8 mouse cellular contexts compared by ENCODE assay signal in the genomic region with DNA sequence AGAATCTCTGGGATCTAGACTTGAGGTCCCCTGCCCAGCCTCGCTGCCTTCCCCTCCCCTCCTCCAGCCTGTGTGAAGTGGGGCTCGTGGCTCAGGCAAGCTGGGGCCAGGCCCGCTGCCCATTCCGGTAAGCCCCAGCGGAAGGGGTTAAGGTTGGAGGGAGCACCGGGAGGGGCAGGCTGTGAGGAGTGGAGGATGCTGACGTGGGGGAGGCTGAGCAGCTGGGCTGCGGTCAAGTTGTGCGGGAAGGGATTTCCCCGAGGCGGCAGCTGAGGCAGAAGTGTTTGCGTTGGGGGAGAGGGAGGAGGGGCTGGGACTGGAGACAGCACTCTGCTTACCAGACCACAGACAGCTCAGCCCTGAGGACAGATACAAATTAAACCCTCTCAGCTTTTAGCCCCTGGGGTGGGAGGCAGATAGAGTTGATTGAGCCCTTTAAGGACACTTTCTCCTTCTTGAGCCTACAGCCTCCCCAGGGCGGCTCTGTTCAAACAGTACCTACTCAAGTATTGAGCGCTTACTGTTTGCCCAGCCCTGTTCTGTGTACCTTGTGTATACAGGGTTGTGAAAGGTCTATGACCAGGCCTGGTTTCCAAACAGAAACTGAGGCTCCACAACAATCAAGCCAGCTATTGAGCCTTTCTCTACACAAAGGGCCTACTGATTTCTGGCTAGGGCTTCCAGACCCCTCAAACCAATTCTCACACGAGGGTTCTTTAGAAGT. TPM values are rescaled to one million over a fixed set of nuclear protein-coding genes. Genes with fewer than 3 reads are reported as not detected.
A peak's percentile ranks its signal among the peaks of the same experiment; 100 is the strongest.
DNase-seq lines count a peak whose midpoint lies in the region; ATAC-seq and TF ChIP-seq lines count a peak whose summit lies in the region.

No protein-coding gene starts in this region.

- peaks cover 77% of the 10 kb centered on the region for H3K27me3 ChIP-seq in forebrain, embryonic 13.5 days
- no peaks in the 10 kb centered on the region for H3K27me3 ChIP-seq in liver, adult 2 months (ENCODE audit: control insufficient read depth, insufficient read depth, low read length)
- H3K27me3 ChIP-seq in midbrain, embryonic 16.5 days (ENCODE audit: control insufficient read depth, insufficient read depth, low read depth, low read length), result peaks cover 16% of the 10 kb centered on the region
- H3K27me3 ChIP-seq in stomach, embryonic 15.5 days (replicated peaks), result no peaks in the 10 kb centered on the region

- peaks cover 29% of the 10 kb centered on the region for H3K4me1 ChIP-seq in forebrain, embryonic 13.5 days
- H3K4me1 ChIP-seq in liver, adult 2 months (ENCODE audit: control insufficient read depth, insufficient read depth, low read length), result peaks cover 27% of the 10 kb centered on the region
- H3K4me1 ChIP-seq in midbrain, embryonic 16.5 days (ENCODE audit: control insufficient read depth, insufficient read depth, low read length), result peaks cover 20% of the 10 kb centered on the region
- H3K4me1 ChIP-seq in stomach, embryonic 15.5 days, result peaks cover 44% of the 10 kb centered on the region

- H3K27ac ChIP-seq in forebrain, embryonic 13.5 days, result no peak overlapping the region
- H3K27ac ChIP-seq in liver, adult 2 months (replicated peaks; ENCODE audit: insufficient read depth, low read depth, low read length), result peak overlapping the region; percentile 78
- no peak overlapping the region for H3K27ac ChIP-seq in midbrain, embryonic 16.5 days (ENCODE audit: low read length)
- H3K27ac ChIP-seq in stomach, embryonic 15.5 days, result peak overlapping the region; percentile 90

- H3K79me2 ChIP-seq in liver, adult 2 months (ENCODE audit: control insufficient read depth, insufficient read depth, low read length), result peaks cover 9% of the 10 kb centered on the region; the same call in 1 of the 2 replicates

- peak overlapping the region; percentile 40 for H3K9ac ChIP-seq in forebrain, embryonic 13.5 days
- H3K9ac ChIP-seq in liver, adult 2 months (ENCODE audit: low read depth, low read length), result peak overlapping the region; percentile 78
- no peak overlapping the region for H3K9ac ChIP-seq in midbrain, embryonic 16.5 days (ENCODE audit: low read depth, low read length)
- H3K9ac ChIP-seq in stomach, embryonic 15.5 days, result no peak overlapping the region; the same call in 1 of the 2 replicates

- H3K4me3 ChIP-seq in forebrain, embryonic 13.5 days, result no peak overlapping the region
- H3K4me3 ChIP-seq in liver, adult 2 months (ENCODE audit: insufficient read depth, low read depth, low read length), result peak overlapping the region; percentile 66
- H3K4me3 ChIP-seq in midbrain, embryonic 16.5 days (ENCODE audit: low read depth, low read length), result no peak overlapping the region; the same call in 1 of the 2 replicates
- peak overlapping the region; percentile 43 for H3K4me3 ChIP-seq in stomach, embryonic 15.5 days (replicated peaks)

- H3K9me3 ChIP-seq in forebrain, embryonic 13.5 days (replicated peaks), result 0 out of 2 replicates have a peak, but pooled peaks cover 4% of the 10 kb centered on the region
- no peaks in the 10 kb centered on the region for H3K9me3 ChIP-seq in midbrain, embryonic 16.5 days (replicated peaks; ENCODE audit: control insufficient read depth, low read length, poor library complexity, severe bottlenecking)
- H3K9me3 ChIP-seq in stomach, embryonic 15.5 days, result no peaks in the 10 kb centered on the region

- peak; percentile 95 for DNase-seq in 416B (ENCODE audit: low read depth)
- DNase-seq in NIH3T3 (ENCODE audit: low read depth), result peak; percentile 96
- peak; percentile 65 for DNase-seq in heart, postnatal 4 days
- DNase-seq in liver, adult 2 months (ENCODE audit: extremely low read depth, low read depth, low spot score), result peak; percentile 95
- DNase-seq in cerebellum, adult 18-20 months, result no peak

- peak overlapping the region; percentile 42 for H3K4me2 ChIP-seq in forebrain, embryonic 13.5 days
- H3K4me2 ChIP-seq in midbrain, embryonic 16.5 days (ENCODE audit: low read length), result peak overlapping the region; percentile 72
- peak overlapping the region; percentile 75 for H3K4me2 ChIP-seq in stomach, embryonic 15.5 days

- TF ChIP-seq CTCF in liver, adult 2 months (IDR thresholded peaks at IDR 0.05; ENCODE audit: low read depth, low read length), result no peak

- 6% methylated on average over 15 of the region's 15 CpGs for WGBS in forebrain, embryonic 13.5 days
- WGBS in liver, adult 2 months, result 4% methylated on average over 15 of the region's 15 CpGs
- 5% methylated on average over 15 of the region's 15 CpGs for WGBS in midbrain, embryonic 16.5 days
- WGBS in stomach, embryonic 15.5 days, result 4% methylated on average over 15 of the region's 15 CpGs

- ATAC-seq in forebrain, embryonic 13.5 days, result peak; percentile 26; the same call in 1 of the 2 replicates
- peak; percentile 23; the same call in 1 of the 2 replicates for ATAC-seq in midbrain, embryonic 16.5 days
- ATAC-seq in stomach, embryonic 15.5 days (ENCODE audit: insufficient read depth, low FRiP score, low read depth), result peak; percentile 76

- no peak for TF ChIP-seq POLR2A in liver, adult 2 months (IDR thresholded peaks at IDR 0.05; ENCODE audit: extremely low read depth, insufficient read depth, low read length)

- no peaks in the 10 kb centered on the region for H3K36me3 ChIP-seq in forebrain, embryonic 13.5 days (ENCODE audit: poor library complexity, severe bottlenecking)
- peaks cover 16% of the 10 kb centered on the region for H3K36me3 ChIP-seq in liver, adult 2 months (ENCODE audit: control insufficient read depth, insufficient read depth, low read length)
- H3K36me3 ChIP-seq in midbrain, embryonic 16.5 days (ENCODE audit: control insufficient read depth, insufficient read depth, low read length), result no peaks in the 10 kb centered on the region
- H3K36me3 ChIP-seq in stomach, embryonic 15.5 days, result no peaks in the 10 kb centered on the region

RNA-seq across cellular contexts. Expression of gene Bcl3, which starts 5.0 kb away (rescaled TPM):
- 0.23 and 0.49 TPM in 2 replicates for polyA plus RNA-seq in forebrain, embryonic 13.5 days (2015; fragmentation: Nextera tagmentation; extraction: Ambion mirVana)
- total RNA-seq in heart, postnatal 4 days (2021), result 1 to 10 TPM; 4.0 TPM
- 3.0 and 7.4 TPM in 2 replicates for total RNA-seq in liver, adult 2 months (2014; rRNA removed)
- 72.8 and 76.8 TPM in 2 replicates for polyA plus RNA-seq in liver, adult 2 months (2012; rRNA removed)
- polyA plus RNA-seq in midbrain, embryonic 16.5 days (2015; fragmentation: Nextera tagmentation; extraction: Ambion mirVana), result 0.65 and 1.0 TPM in 2 replicates
- polyA plus RNA-seq in stomach, embryonic 15.5 days (2015; fragmentation: Nextera tagmentation; extraction: Ambion mirVana), result 8.9 and 10.4 TPM in 2 replicates

RNA-seq across cellular contexts. Expression of gene Cblc, which starts 20.9 kb away (rescaled TPM):
- not detected in 2 replicates for polyA plus RNA-seq in forebrain, embryonic 13.5 days (2015; fragmentation: Nextera tagmentation; extraction: Ambion mirVana)
- total RNA-seq in heart, postnatal 4 days (2021), result not detected
- total RNA-seq in liver, adult 2 months (2014; rRNA removed), result 17.4 and 17.8 TPM in 2 replicates
- 23.0 and 23.5 TPM in 2 replicates for polyA plus RNA-seq in liver, adult 2 months (2012; rRNA removed)
- 0.44 and 0.49 TPM in 2 replicates for polyA plus RNA-seq in midbrain, embryonic 16.5 days (2015; fragmentation: Nextera tagmentation; extraction: Ambion mirVana)
- 24.3 and 24.6 TPM in 2 replicates for polyA plus RNA-seq in stomach, embryonic 15.5 days (2015; fragmentation: Nextera tagmentation; extraction: Ambion mirVana)

RNA-seq across cellular contexts. Expression of gene Gm19345, which starts 34.3 kb away (rescaled TPM):
- 2.3 and 3.9 TPM in 2 replicates for polyA plus RNA-seq in forebrain, embryonic 13.5 days (2015; fragmentation: Nextera tagmentation; extraction: Ambion mirVana)
- not detected for total RNA-seq in heart, postnatal 4 days (2021)
- total RNA-seq in liver, adult 2 months (2014; rRNA removed), result not detected in 2 replicates
- 0.11 TPM in 1 of 2 replicates, not detected in the other for polyA plus RNA-seq in liver, adult 2 months (2012; rRNA removed)
- polyA plus RNA-seq in midbrain, embryonic 16.5 days (2015; fragmentation: Nextera tagmentation; extraction: Ambion mirVana), result 21.3 and 23.9 TPM in 2 replicates
- 0.39 TPM in 1 of 2 replicates, not detected in the other for polyA plus RNA-seq in stomach, embryonic 15.5 days (2015; fragmentation: Nextera tagmentation; extraction: Ambion mirVana)

RNA-seq across cellular contexts. Expression of gene Ceacam16, which starts 43.6 kb away (rescaled TPM):
- not detected in 2 replicates for polyA plus RNA-seq in forebrain, embryonic 13.5 days (2015; fragmentation: Nextera tagmentation; extraction: Ambion mirVana)
- under 1 TPM in 1 of 2 experiments, not detected in 1; 0.38 TPM for total RNA-seq in heart, postnatal 4 days (2021)
- 0.09 and 0.34 TPM in 2 replicates for total RNA-seq in liver, adult 2 months (2014; rRNA removed)
- 0.09 and 0.11 TPM in 2 replicates for polyA plus RNA-seq in liver, adult 2 months (2012; rRNA removed)
- polyA plus RNA-seq in midbrain, embryonic 16.5 days (2015; fragmentation: Nextera tagmentation; extraction: Ambion mirVana), result 1.6 and 1.8 TPM in 2 replicates
- polyA plus RNA-seq in stomach, embryonic 15.5 days (2015; fragmentation: Nextera tagmentation; extraction: Ambion mirVana), result 0.09 TPM in 1 of 2 replicates, not detected in the other

RNA-seq across cellular contexts. Expression of gene Bcam, which starts 46.7 kb away (rescaled TPM):
- polyA plus RNA-seq in forebrain, embryonic 13.5 days (2015; fragmentation: Nextera tagmentation; extraction: Ambion mirVana), result 4.4 and 5.7 TPM in 2 replicates
- 100 to 1,000 TPM; 263 to 285 TPM for total RNA-seq in heart, postnatal 4 days (2021)
- 2.3 and 2.5 TPM in 2 replicates for total RNA-seq in liver, adult 2 months (2014; rRNA removed)
- 4.8 and 5.4 TPM in 2 replicates for polyA plus RNA-seq in liver, adult 2 months (2012; rRNA removed)
- polyA plus RNA-seq in midbrain, embryonic 16.5 days (2015; fragmentation: Nextera tagmentation; extraction: Ambion mirVana), result 10.5 and 14.0 TPM in 2 replicates
- polyA plus RNA-seq in stomach, embryonic 15.5 days (2015; fragmentation: Nextera tagmentation; extraction: Ambion mirVana), result 129 and 151 TPM in 2 replicates

Comparison
In these comparisons a context has a peak if more than half of its experiments do, and no peak if none do; other contexts are left out.
1. DNase-seq: peak in 416B (single experiment), NIH3T3 (single experiment), heart, postnatal 4 days (single experiment) and liver, adult 2 months (single experiment); none in cerebellum, adult 18-20 months (0 of 2).
2. ATAC-seq: peak in every context shown above with its lines; median percentile 76 in stomach, embryonic 15.5 days; 26 in forebrain, embryonic 13.5 days; 23 in midbrain, embryonic 16.5 days.
3. H3K27ac ChIP-seq: peak in liver, adult 2 months (single experiment) and stomach, embryonic 15.5 days (single experiment); none in forebrain, embryonic 13.5 days (single experiment) and midbrain, embryonic 16.5 days (single experiment).
4. H3K4me3 ChIP-seq: peak in liver, adult 2 months (single experiment) and stomach, embryonic 15.5 days (single experiment); none in forebrain, embryonic 13.5 days (single experiment) and midbrain, embryonic 16.5 days (single experiment).
5. H3K9ac ChIP-seq: peak in forebrain, embryonic 13.5 days (single experiment) and liver, adult 2 months (single experiment); none in midbrain, embryonic 16.5 days (single experiment) and stomach, embryonic 15.5 days (single experiment).
6. RNA of gene Cblc, which starts 20.9 kb away (polyA plus RNA-seq): 24.3 to 24.6 TPM in stomach, embryonic 15.5 days and 23.0 to 23.5 TPM in liver, adult 2 months; 0.44 to 0.49 TPM in midbrain, embryonic 16.5 days and not detected in forebrain, embryonic 13.5 days; every median in the first group is over 10 times any median in the second.
7. Peak in every context shown above with its lines, with median percentiles within 50 percentile points of each other: H3K4me2 ChIP-seq.